Mouse (Mus musculus) bone marrow, adult 2 months (tissue): Measurements from ENCODE around the gene Artn.

Experiments
- CTCF ChIP-seq: fragments of 200-500 bp; IDR thresholded peaks from 2 replicates; pipeline ENCODE4 v1.5.1; 2011; ENCODE audit warnings: low read length, control low read depth; ENCODE audit not compliant: control insufficient read depth, insufficient read depth
- POLR2A ChIP-seq: fragments of 200-500 bp; IDR thresholded peaks from 2 replicates; pipeline ENCODE4 v1.6.1; 2011; ENCODE audit warnings: low read depth, mild to moderate bottlenecking, control low read depth, low read length, borderline replicate concordance; ENCODE audit not compliant: control insufficient read depth

- TF ChIP-seq CTCF: no peak
- TF ChIP-seq POLR2A: no peak
Measured at GRCm38 (mm10) chr4:117889471-117889870, 40.1 kb downstream of the Artn start.
